Mouse (Mus musculus) ES-E14 (cell line): ENCODE results near the gene Igf1.

ENCODE experiments used
- CHD2 ChIP-seq: IDR thresholded peaks from 2 replicates; pipeline ENCODE4 v1.6.1; 2014; ENCODE audit warnings: mild to moderate bottlenecking, low read depth, low read length, inconsistent platforms
- ZNF384 ChIP-seq: IDR thresholded peaks from 2 replicates; pipeline ENCODE4 v1.6.1; 2012; ENCODE audit warnings: low read depth, low read length, inconsistent platforms

DNA sequence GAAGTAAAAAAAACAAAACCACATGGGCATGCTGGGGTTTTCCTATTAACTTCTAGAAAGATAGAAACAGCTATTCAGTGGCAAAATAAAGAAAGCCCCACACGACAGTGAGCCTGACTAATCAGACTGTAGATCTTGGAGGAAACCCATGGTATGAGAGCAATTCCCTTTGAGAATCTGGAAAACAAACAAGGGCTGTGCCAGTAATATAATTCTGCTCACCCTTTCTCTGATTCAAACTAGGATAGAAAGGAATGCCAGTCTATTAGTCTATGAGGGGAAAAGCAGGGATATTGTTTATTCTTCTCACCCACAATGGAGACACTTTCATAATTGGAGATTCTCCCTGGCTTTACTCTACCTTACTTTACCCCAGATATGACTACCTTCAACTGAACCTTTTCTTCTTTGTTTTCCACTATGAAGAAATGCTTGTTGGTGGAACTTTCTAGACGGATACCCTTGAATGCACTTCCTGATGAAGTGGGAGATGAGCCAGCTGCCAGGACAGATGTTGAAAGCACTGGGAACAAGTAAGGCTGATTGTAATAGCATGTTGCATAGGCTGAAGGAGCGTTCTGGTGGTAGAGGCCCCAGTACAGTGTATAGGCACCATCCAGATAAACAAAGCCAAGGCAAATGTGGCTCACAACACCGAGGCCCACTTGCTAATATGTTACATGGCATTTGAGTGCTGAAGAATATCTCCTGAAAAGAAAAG is 116.0 kb downstream of the Igf1 start:
- TF ChIP-seq ZNF384 (no peak), CHD2 (no peak)
